Mouse (Mus musculus) testis, adult 2 months (tissue): ENCODE data around the gene Acap1.

Source experiments
- CTCF ChIP-seq: fragments of 200-500 bp; IDR thresholded peaks from 2 replicates; pipeline ENCODE4 v1.5.1; 2012; ENCODE audit warnings: low read depth, mild to moderate bottlenecking, inconsistent platforms, low read length, moderate library complexity; ENCODE audit not compliant: control insufficient read depth, insufficient read depth, insufficient replicate concordance
- POLR2A ChIP-seq: fragments of 200-500 bp; IDR thresholded peaks from 2 replicates; pipeline ENCODE4 v1.6.1; 2012; ENCODE audit warnings: low read depth, mild to moderate bottlenecking, inconsistent platforms, low read length, moderate library complexity; ENCODE audit not compliant: control insufficient read depth

DNA sequence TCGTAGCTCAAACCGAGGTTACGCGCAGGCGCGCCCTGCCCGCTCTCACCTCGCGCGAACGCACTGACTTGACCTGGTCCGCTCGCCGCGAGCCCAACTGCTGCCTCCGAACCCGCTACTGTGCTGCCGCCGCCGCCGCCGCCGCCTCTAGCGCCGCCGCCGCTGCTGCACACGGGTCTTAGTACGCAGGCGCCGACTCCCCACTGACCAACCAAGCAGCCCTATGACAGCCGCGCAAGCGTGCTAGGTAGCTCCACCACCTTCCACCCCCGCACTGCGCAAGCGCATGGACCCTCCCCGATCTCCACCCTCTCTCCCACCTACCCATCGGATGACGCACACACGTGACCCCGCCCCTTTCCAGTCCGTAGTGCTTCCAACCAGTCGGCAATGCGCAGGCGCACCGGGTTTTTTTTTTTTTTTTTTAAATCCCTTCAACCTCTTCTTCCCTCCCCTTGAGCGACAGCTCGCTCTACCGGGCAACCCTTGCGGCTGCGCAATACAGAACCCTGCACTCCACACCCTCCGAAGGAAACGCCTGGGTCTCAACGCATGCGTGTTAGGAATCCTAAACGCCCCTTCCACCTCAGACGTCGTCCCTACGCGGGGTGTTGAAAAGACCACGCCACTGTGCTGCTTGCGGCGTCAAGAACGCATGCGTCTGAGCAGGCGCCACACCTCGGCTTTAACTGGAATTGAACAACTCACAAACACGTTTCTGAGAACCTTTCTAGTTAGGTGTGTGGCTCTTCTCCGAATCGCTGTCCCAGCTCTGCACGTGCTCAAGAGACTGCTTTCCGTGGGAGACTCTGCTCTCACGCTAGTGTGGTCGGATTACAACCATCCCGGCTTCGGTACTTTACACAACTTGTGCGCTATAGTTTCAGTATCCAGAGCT lies 26.0 kb upstream of the Acap1 start, which contains the start of gene Eif5a:
- peak; percentile 56; the same call in 1 of the 2 replicates for TF ChIP-seq CTCF
- peak; percentile 96 for TF ChIP-seq POLR2A
